Mouse (Mus musculus) splenic B cell, adult 2 months (primary cell): ENCODE results near the gene Rnf225.
"Not testable (repeated sequence)": the region's sequence is repeated elsewhere in the genome, so short reads cannot be mapped to it uniquely, and the experiment has no call there.

Experiments
- DNase-seq: peaks from one replicate; pipeline ENCODE4 v3.0.0-alpha.2; 2011; ENCODE audit warnings: low read depth, low spot score
- H3K27me3 ChIP-seq: 2 replicates; pipeline ENCODE4 v1.6.1; 2012; ENCODE audit warnings: mild to moderate bottlenecking, low read length, moderate library complexity, mixed read lengths; ENCODE audit not compliant: control insufficient read depth, poor library complexity, insufficient read depth, severe bottlenecking
- H3K36me3 ChIP-seq: 2 replicates; pipeline ENCODE4 v1.6.1; 2012; ENCODE audit warnings: mild to moderate bottlenecking, low read length, moderate library complexity, mixed read lengths; ENCODE audit not compliant: control insufficient read depth, poor library complexity, insufficient read depth, severe bottlenecking

Rnf225 gene

GRCm38 (mm10) chr7:12913556-12913955 lies 13.7 kb upstream of the Rnf225 start:
- H3K36me3 ChIP-seq = no peaks in the 10 kb centered on the region
- DNase-seq = peak; percentile 63
- H3K27me3 ChIP-seq = no peaks in the 10 kb centered on the region

GRCm38 (mm10) chr7:12920495-12920894 lies 6.7 kb upstream of the Rnf225 start:
- DNase-seq, H3K27me3 ChIP-seq: not testable (repeated sequence)
- peaks cover 11% of the 10 kb centered on the region for H3K36me3 ChIP-seq

GRCm38 (mm10) chr7:12921318-12921704 lies 5.9 kb upstream of the Rnf225 start:
- Histone ChIP-seq H3K27me3 (no peaks in the 10 kb centered on the region), H3K36me3 (peaks cover 19% of the 10 kb centered on the region)
- DNase-seq = no peak

- DNase-seq = peak; percentile 100
- Histone ChIP-seq H3K27me3 (no peaks in the 10 kb centered on the region), H3K36me3 (peaks cover 22% of the 10 kb centered on the region)
Measured at GRCm38 (mm10) chr7:12921705-12922465, 5.3 kb upstream of the Rnf225 start, which contains the start of gene Rps5. TSS of gene Rps5 (plus strand) at chr7:12922290.

- no peak for DNase-seq
- no peaks in the 10 kb centered on the region for H3K27me3 ChIP-seq
- peaks cover 25% of the 10 kb centered on the region for H3K36me3 ChIP-seq
Measured at GRCm38 (mm10) chr7:12922729-12923128, 4.5 kb upstream of the Rnf225 start.

- DNase-seq = no peak
- H3K27me3 ChIP-seq = no peaks in the 10 kb centered on the region
- peaks cover 25% of the 10 kb centered on the region for H3K36me3 ChIP-seq
Measured at GRCm38 (mm10) chr7:12926316-12926715, 900 bp upstream of the Rnf225 start.

- DNase-seq = no peak
- H3K36me3 ChIP-seq = peaks cover 25% of the 10 kb centered on the region
- no peaks in the 10 kb centered on the region for H3K27me3 ChIP-seq
Measured at GRCm38 (mm10) chr7:12927693-12928589, 725 bp downstream of the Rnf225 start.

GRCm38 (mm10) chr7:12933615-12934140 lies 6.5 kb downstream of the Rnf225 start:
- no peak for DNase-seq
- H3K36me3 ChIP-seq = no peaks in the 10 kb centered on the region
- H3K27me3 ChIP-seq = no peaks in the 10 kb centered on the region; the same call in 1 of the 2 replicates

GRCm38 (mm10) chr7:12934808-12935207 lies 7.6 kb downstream of the Rnf225 start:
- no peaks in the 10 kb centered on the region; the same call in 1 of the 2 replicates for H3K27me3 ChIP-seq

GRCm38 (mm10) chr7:12937254-12937803 lies 10.1 kb downstream of the Rnf225 start:
- not testable (repeated sequence) for H3K27me3 ChIP-seq, H3K36me3 ChIP-seq
- DNase-seq = peak; percentile 43

More at GRCm38 (mm10) chr7:12934808-12935207, 7.6 kb downstream of the Rnf225 start:
- no peaks in the 10 kb centered on the region for H3K36me3 ChIP-seq
- DNase-seq = no peak

- DNase-seq = no peak
- Histone ChIP-seq H3K27me3 (no peaks in the 10 kb centered on the region), H3K36me3 (no peaks in the 10 kb centered on the region)
Measured at GRCm38 (mm10) chr7:12940599-12940998, 13.4 kb downstream of the Rnf225 start.

- peak; percentile 70 for DNase-seq
- Histone ChIP-seq H3K27me3 (no peaks in the 10 kb centered on the region), H3K36me3 (no peaks in the 10 kb centered on the region)
Measured at GRCm38 (mm10) chr7:12943488-12943887, 16.3 kb downstream of the Rnf225 start.

GRCm38 (mm10) chr7:12949032-12949871 lies 22.0 kb downstream of the Rnf225 start:
- DNase-seq = peak; percentile 98
- H3K27me3 ChIP-seq = no peaks in the 10 kb centered on the region
- no peaks in the 10 kb centered on the region for H3K36me3 ChIP-seq

GRCm38 (mm10) chr7:12949872-12950229 lies 22.6 kb downstream of the Rnf225 start:
- no peaks in the 10 kb centered on the region for H3K36me3 ChIP-seq
- H3K27me3 ChIP-seq = no peaks in the 10 kb centered on the region
- no peak for DNase-seq
